Mouse (Mus musculus) erythroblast, embryonic 14.5 days (primary cell): Measurements from ENCODE around the gene Lrrc52.

Source experiments
- GATA1 ChIP-seq: IDR thresholded peaks from 2 replicates; pipeline ENCODE4 v1.6.1; 2012; ENCODE audit warnings: low read length, inconsistent platforms, mixed read lengths
- TAL1 ChIP-seq: IDR thresholded peaks from 3 replicates; pipeline ENCODE4 v1.6.1; 2012; ENCODE audit warnings: low read length, inconsistent platforms, mixed read lengths

DNA sequence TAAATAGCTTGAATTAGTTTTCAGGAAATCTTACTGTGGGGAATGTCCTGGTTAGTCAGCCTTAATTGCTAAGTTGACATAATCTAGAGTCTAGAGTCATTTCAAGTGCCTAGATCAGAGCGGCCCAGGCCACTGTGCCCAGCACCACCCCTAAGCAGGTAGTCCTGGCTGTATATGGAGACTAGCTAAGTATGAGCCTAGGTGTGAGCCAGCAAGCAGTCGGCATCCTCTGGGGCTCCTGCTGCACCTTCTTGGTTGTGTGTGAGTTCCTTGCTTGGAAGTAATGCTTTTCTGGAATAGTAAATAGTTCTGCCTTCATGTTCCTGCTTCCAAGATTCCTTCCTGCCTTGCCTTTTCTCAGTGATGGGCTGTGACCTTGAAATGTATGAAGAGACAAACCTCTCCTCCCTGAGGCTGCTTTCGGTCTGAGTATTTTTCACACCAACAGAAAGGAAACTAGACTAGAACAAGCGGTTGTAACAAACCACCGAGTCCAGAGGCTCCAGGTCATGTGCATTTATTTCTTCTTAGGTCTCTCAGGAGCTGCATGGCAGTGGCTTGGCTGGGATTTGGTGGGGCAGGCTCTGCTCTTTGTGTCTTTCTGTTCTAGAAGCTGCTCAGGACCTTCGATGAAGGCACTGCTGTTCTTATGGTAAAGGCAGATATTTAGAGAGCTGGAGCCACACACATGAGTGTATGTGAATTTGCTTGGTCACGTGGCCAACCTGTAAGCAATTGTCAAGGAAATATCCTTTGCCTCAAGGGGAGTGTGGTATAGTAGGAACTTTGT lies 30.2 kb downstream of the Lrrc52 start:
- TF ChIP-seq TAL1 = no peak
- no peak for TF ChIP-seq GATA1
